Mouse (Mus musculus): ENCODE results near the gene Nkd1. TPM values are rescaled to one million over a fixed set of nuclear protein-coding genes. Genes with fewer than 3 reads are reported as not detected.

Nkd1 gene
- polyA plus RNA-seq, 1 experiment from 2014 or later, result 66.9 TPM

DNA sequence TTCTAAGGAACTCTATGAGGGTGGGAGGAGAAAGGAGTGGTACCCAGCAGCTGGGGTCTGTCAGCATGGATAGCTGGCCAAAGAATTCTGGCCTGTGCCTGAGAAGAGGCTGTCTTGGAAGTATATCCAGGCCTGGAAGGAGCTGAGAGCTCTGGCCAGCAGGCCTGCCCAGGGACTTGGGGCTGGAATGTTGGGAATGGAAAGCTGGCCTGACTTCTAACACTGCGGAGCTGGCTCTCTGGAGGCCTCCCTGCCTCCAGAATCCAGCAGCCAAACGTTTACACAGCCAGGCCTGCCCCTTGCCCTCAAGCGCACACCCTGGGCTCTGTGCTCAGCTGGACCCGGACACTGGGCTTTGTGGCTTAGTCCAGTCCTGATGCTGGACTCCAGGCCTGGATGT is 34.5 kb downstream of the Nkd1 start:
- peak; percentile 84 for ATAC-seq (ENCODE audit: low FRiP score, low TSS enrichment)
- no peak overlapping the region for H3K4me2 ChIP-seq (replicated peaks; ENCODE audit: low read depth, low read length)
- no peaks in the 10 kb centered on the region for H3K9me3 ChIP-seq (ENCODE audit: low read length)
- 50% methylated on average over 4 of the region's 4 CpGs for WGBS
- no peaks in the 10 kb centered on the region; the same call in 1 of the 2 replicates for H3K36me3 ChIP-seq (ENCODE audit: insufficient read depth, low read length)
- no peak overlapping the region for H3K4me3 ChIP-seq (ENCODE audit: low read length)
- H3K27ac ChIP-seq (ENCODE audit: low read length), result peak overlapping the region; percentile 71; the same call in 1 of the 2 replicates
- peaks cover 22% of the 10 kb centered on the region for H3K4me1 ChIP-seq (ENCODE audit: insufficient read depth, low read length)
- no peak overlapping the region for H3K9ac ChIP-seq (replicated peaks; ENCODE audit: low read length)
- H3K27me3 ChIP-seq (ENCODE audit: insufficient read depth, low read length), result no peaks in the 10 kb centered on the region

- H3K36me3 ChIP-seq (ENCODE audit: insufficient read depth, low read length), result no peaks in the 10 kb centered on the region
- H3K4me2 ChIP-seq (replicated peaks; ENCODE audit: low read depth, low read length), result no peak overlapping the region
- no peak overlapping the region for H3K27ac ChIP-seq (ENCODE audit: low read length)
- 82% methylated on average over 6 of the region's 6 CpGs for WGBS
- H3K4me1 ChIP-seq (ENCODE audit: insufficient read depth, low read length), result peaks cover 39% of the 10 kb centered on the region
- ATAC-seq (ENCODE audit: low FRiP score, low TSS enrichment), result no peak
- no peak overlapping the region for H3K4me3 ChIP-seq (ENCODE audit: low read length)
- no peaks in the 10 kb centered on the region for H3K27me3 ChIP-seq (ENCODE audit: insufficient read depth, low read length)
- no peak overlapping the region for H3K9ac ChIP-seq (replicated peaks; ENCODE audit: low read length)
- no peaks in the 10 kb centered on the region for H3K9me3 ChIP-seq (ENCODE audit: low read length)
Observed at GRCm38 (mm10) chr8:88559985-88560473, 38.9 kb downstream of the Nkd1 start.

GRCm38 (mm10) chr8:88561402-88561801 is 40.2 kb downstream of the Nkd1 start:
- Histone ChIP-seq H3K9me3 (ENCODE audit: low read length) (no peaks in the 10 kb centered on the region), H3K4me1 (ENCODE audit: insufficient read depth, low read length) (peaks cover 40% of the 10 kb centered on the region), H3K4me3 (ENCODE audit: low read length) (no peak overlapping the region), H3K27me3 (ENCODE audit: insufficient read depth, low read length) (no peaks in the 10 kb centered on the region), H3K9ac (replicated peaks; ENCODE audit: low read length) (no peak overlapping the region), H3K36me3 (ENCODE audit: insufficient read depth, low read length) (no peaks in the 10 kb centered on the region), H3K4me2 (replicated peaks; ENCODE audit: low read depth, low read length) (no peak overlapping the region), H3K27ac (ENCODE audit: low read length) (no peak overlapping the region)
- WGBS, result 39% methylated on average over 3 of the region's 3 CpGs
- no peak for ATAC-seq (ENCODE audit: low FRiP score, low TSS enrichment)

DNA sequence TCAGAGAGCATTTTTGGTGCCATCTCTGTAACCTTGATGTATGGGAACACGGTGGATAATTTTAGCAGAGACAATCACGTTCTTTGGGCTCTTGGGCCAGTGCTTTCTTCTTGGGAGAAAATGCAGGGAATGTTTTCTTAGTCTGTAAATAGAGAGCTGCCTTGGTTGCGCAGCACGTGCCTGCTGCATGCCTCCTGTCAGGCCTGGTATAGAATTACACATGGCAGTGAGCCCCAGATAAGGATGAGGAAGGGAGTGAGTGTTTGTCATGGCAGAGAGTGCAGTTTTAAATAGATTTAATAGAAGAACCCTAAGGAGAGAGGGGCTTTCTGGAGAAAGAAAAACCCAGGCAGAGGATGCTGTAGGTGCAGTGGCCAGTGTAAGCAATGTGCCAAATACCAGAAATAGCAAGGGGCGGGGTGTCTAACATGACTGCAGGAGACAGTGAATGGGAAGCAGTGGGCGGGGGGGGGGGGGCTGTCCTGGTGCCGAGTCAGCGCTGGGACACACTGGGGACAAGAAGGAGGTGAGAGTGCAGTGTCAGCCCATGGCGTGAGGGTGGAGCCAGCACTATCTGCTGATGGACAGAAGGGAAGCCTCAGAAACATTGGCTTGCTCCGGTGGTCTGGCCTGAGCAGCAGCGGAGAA is 43.2 kb downstream of the Nkd1 start:
- no peaks in the 10 kb centered on the region for H3K36me3 ChIP-seq (ENCODE audit: insufficient read depth, low read length)
- WGBS, result 38% methylated on average over 8 of the region's 11 CpGs
- H3K9ac ChIP-seq (replicated peaks; ENCODE audit: low read length), result 0 out of 2 replicates have a peak overlapping the region, but pooled peaks have one; percentile 5
- no peaks in the 10 kb centered on the region for H3K9me3 ChIP-seq (ENCODE audit: low read length)
- no peak overlapping the region for H3K4me3 ChIP-seq (ENCODE audit: low read length)
- H3K27ac ChIP-seq (ENCODE audit: low read length), result peak overlapping the region; percentile 66
- peak; percentile 33; the same call in 1 of the 2 replicates for ATAC-seq (ENCODE audit: low FRiP score, low TSS enrichment)
- H3K27me3 ChIP-seq (ENCODE audit: insufficient read depth, low read length), result no peaks in the 10 kb centered on the region
- peaks cover 68% of the 10 kb centered on the region for H3K4me1 ChIP-seq (ENCODE audit: insufficient read depth, low read length)
- H3K4me2 ChIP-seq (replicated peaks; ENCODE audit: low read depth, low read length), result no peak overlapping the region

GRCm38 (mm10) chr8:88566119-88566518 is 45.0 kb downstream of the Nkd1 start:
- Histone ChIP-seq H3K4me3 (ENCODE audit: low read length) (no peak overlapping the region), H3K27ac (ENCODE audit: low read length) (no peak overlapping the region), H3K4me2 (replicated peaks; ENCODE audit: low read depth, low read length) (no peak overlapping the region), H3K27me3 (ENCODE audit: insufficient read depth, low read length) (no peaks in the 10 kb centered on the region), H3K4me1 (ENCODE audit: insufficient read depth, low read length) (peaks cover 80% of the 10 kb centered on the region), H3K36me3 (ENCODE audit: insufficient read depth, low read length) (no peaks in the 10 kb centered on the region), H3K9ac (replicated peaks; ENCODE audit: low read length) (no peak overlapping the region), H3K9me3 (ENCODE audit: low read length) (no peaks in the 10 kb centered on the region)
- 72% methylated on average over 4 of the region's 4 CpGs for WGBS
- ATAC-seq (ENCODE audit: low FRiP score, low TSS enrichment), result no peak

DNA sequence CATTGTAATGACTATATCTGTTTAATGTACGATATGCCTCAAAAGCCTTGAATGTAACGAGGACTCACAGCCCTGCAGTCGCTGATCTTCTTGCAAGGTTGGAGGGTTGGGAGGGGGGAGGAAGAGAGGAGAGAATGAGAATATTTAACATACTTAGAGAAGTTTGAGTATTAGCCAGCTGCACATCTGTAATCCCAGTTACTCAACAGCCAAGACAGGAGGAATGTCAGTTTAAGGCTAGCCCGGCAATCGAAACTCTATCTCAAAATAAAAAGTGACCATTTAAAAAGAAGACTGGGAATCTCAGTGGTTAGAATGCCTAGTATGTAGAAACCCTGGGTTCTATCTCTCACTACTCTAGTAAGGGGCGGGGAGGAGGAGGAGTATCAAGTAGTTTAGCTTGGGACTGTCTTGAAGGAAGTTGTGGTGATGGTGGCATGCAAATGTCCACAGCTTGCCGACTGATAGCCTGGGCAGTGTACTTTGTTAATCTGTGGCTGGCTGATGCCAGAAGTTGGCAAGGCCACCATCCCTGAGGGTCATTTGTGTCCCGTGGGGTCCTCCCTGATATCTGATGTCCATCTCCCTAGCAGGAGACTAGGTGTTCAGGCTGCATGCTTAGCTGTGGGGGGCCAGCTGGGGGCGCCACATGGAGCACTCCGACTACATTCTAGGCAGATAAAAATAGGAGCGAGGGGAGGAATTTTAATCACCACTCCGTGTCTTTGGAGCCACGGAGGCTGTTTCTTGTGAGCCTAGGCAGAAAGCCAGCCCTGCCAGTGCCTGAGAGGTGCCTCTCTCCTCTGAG is 46.4 kb downstream of the Nkd1 start:
- WGBS, result 51% methylated on average over 13 of the region's 13 CpGs
- H3K9ac ChIP-seq (replicated peaks; ENCODE audit: low read length), result no peak overlapping the region
- H3K4me1 ChIP-seq (ENCODE audit: insufficient read depth, low read length), result peaks cover 89% of the 10 kb centered on the region
- peak overlapping the region; percentile 30; the same call in 1 of the 2 replicates for H3K27ac ChIP-seq (ENCODE audit: low read length)
- H3K27me3 ChIP-seq (ENCODE audit: insufficient read depth, low read length), result no peaks in the 10 kb centered on the region
- no peak for ATAC-seq (ENCODE audit: low FRiP score, low TSS enrichment)
- no peak overlapping the region for H3K4me3 ChIP-seq (ENCODE audit: low read length)
- H3K9me3 ChIP-seq (ENCODE audit: low read length), result no peaks in the 10 kb centered on the region
- no peaks in the 10 kb centered on the region for H3K36me3 ChIP-seq (ENCODE audit: insufficient read depth, low read length)
- no peak overlapping the region for H3K4me2 ChIP-seq (replicated peaks; ENCODE audit: low read depth, low read length)

DNA sequence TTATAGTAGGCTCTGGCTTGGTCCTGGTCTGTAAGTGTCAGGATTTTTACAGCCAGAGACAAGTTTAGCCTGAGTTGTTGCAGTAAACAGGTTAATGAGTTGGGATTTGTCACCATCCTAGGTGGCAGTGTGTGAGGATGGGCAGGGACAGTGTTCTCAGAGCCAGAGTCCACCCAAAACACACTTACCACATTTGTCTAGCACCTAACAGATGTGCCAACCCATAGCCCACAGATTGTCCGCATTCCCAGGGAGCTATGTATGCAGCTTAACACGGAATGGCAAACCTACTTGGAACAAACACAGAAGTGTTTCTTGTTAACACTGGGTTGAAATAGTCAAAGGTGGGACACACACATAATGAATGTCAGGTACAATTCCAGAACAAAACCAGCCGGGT is 47.1 kb downstream of the Nkd1 start:
- 81% methylated on average over 3 of the region's 3 CpGs for WGBS

GRCm38 (mm10) chr8:88569366-88569765 is 48.2 kb downstream of the Nkd1 start:
- no peak overlapping the region; the same call in 1 of the 2 replicates for H3K9ac ChIP-seq (replicated peaks; ENCODE audit: low read length)
- peaks cover 87% of the 10 kb centered on the region for H3K4me1 ChIP-seq (ENCODE audit: insufficient read depth, low read length)
- no peaks in the 10 kb centered on the region for H3K9me3 ChIP-seq (ENCODE audit: low read length)
- peak overlapping the region; percentile 97 for H3K27ac ChIP-seq (ENCODE audit: low read length)
- no peak for ATAC-seq (ENCODE audit: low FRiP score, low TSS enrichment)
- 67% methylated on average over 7 of the region's 7 CpGs for WGBS
- H3K36me3 ChIP-seq (ENCODE audit: insufficient read depth, low read length), result no peaks in the 10 kb centered on the region
- H3K27me3 ChIP-seq (ENCODE audit: insufficient read depth, low read length), result no peaks in the 10 kb centered on the region
- no peak overlapping the region for H3K4me3 ChIP-seq (ENCODE audit: low read length)
- H3K4me2 ChIP-seq (replicated peaks; ENCODE audit: low read depth, low read length), result no peak overlapping the region

More for the DNA sequence above, 47.1 kb downstream of the Nkd1 start:
- Histone ChIP-seq H3K27ac (ENCODE audit: low read length) (no peak overlapping the region), H3K9me3 (ENCODE audit: low read length) (no peaks in the 10 kb centered on the region), H3K36me3 (ENCODE audit: insufficient read depth, low read length) (no peaks in the 10 kb centered on the region), H3K4me1 (ENCODE audit: insufficient read depth, low read length) (peaks cover 95% of the 10 kb centered on the region), H3K9ac (replicated peaks; ENCODE audit: low read length) (no peak overlapping the region), H3K27me3 (ENCODE audit: insufficient read depth, low read length) (no peaks in the 10 kb centered on the region), H3K4me2 (replicated peaks; ENCODE audit: low read depth, low read length) (no peak overlapping the region), H3K4me3 (ENCODE audit: low read length) (no peak overlapping the region)
- no peak for ATAC-seq (ENCODE audit: low FRiP score, low TSS enrichment)

DNA sequence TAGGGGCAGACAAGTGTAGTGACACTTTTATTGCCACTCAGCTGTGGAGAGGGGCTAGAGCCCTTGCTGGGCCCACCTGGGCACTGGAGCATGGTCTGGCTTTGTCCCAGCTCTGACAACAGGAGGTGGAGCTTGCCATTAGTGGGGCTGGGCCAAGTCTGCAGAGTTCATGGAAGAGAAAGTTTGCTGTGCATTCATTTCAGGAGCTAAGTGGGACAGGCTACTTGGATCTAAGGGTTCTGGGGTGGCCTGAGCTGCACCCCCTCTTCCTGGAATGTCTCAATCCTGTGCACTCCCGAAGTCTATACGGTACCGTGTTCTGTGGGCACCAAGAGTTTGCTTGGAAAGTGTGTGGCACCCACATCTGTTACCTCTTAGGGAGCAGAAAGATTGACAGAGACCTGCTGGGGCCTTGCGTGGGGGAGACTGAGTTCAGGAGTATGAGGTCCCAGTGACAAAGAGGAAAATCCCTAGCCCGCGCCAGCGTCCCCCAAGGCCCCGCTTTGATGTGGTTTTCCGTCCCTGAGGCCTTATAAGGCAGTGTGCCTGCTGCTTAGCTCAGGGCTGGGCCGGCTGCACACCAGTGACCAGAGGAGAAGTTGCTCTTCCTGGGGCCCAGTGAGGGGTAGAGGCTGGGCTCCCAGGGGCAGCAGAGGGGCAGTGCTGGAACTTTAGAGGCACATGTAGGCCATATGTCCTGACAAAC is 49.3 kb downstream of the Nkd1 start:
- H3K9me3 ChIP-seq (ENCODE audit: low read length), result no peaks in the 10 kb centered on the region
- 8% methylated on average over 10 of the region's 10 CpGs for WGBS
- H3K27me3 ChIP-seq (ENCODE audit: insufficient read depth, low read length), result no peaks in the 10 kb centered on the region
- H3K9ac ChIP-seq (replicated peaks; ENCODE audit: low read length), result peak overlapping the region; percentile 55
- H3K4me2 ChIP-seq (replicated peaks; ENCODE audit: low read depth, low read length), result peak overlapping the region; percentile 30
- H3K27ac ChIP-seq (ENCODE audit: low read length), result peak overlapping the region; percentile 97
- no peaks in the 10 kb centered on the region for H3K36me3 ChIP-seq (ENCODE audit: insufficient read depth, low read length)
- ATAC-seq (ENCODE audit: low FRiP score, low TSS enrichment), result peak; percentile 85
- no peak overlapping the region; the same call in 1 of the 2 replicates for H3K4me3 ChIP-seq (ENCODE audit: low read length)
- peaks cover 87% of the 10 kb centered on the region for H3K4me1 ChIP-seq (ENCODE audit: insufficient read depth, low read length)

All from kidney, embryonic 16.5 days (tissue).